Mouse (Mus musculus) intestine, postnatal 0 days (tissue): ENCODE results near the gene Diras1. TPM values are rescaled to one million over a fixed set of nuclear protein-coding genes. Genes with fewer than 3 reads are reported as not detected.
A peak's percentile ranks its signal among the peaks of the same experiment; 100 is the strongest.
"Not testable (repeated sequence)": the region's sequence is repeated elsewhere in the genome, so short reads cannot be mapped to it uniquely, and the experiment has no call there.

Experiments
- ATAC-seq: fragments of 200-750 bp; cut with Nextera tagmentation; 2 replicates; pipeline ENCODE4 v1.8.0; 2017; ENCODE audit warnings: mild to moderate bottlenecking, moderate TSS enrichment, moderate library complexity
- H3K27ac ChIP-seq: fragments of 300-500 bp; sonication (generic); 2 replicates; pipeline ENCODE4 v1.5.1; 2014; ENCODE audit warnings: mild to moderate bottlenecking, low read depth, low read length, moderate library complexity
- H3K27me3 ChIP-seq: fragments of 300-500 bp; sonication (generic); replicated peaks from 2 replicates; pipeline ENCODE4 v1.6.1; 2014; ENCODE audit warnings: low read length, mixed read lengths; ENCODE audit not compliant: control insufficient read depth, insufficient read depth
- H3K36me3 ChIP-seq: fragments of 300-500 bp; sonication (generic); 2 replicates; pipeline ENCODE4 v1.6.1; 2014; ENCODE audit warnings: mild to moderate bottlenecking, moderate library complexity; ENCODE audit not compliant: control insufficient read depth, insufficient read depth
- H3K4me1 ChIP-seq: fragments of 300-500 bp; sonication (generic); replicated peaks from 2 replicates; pipeline ENCODE4 v1.6.1; 2014; ENCODE audit warnings: antibody characterized with exemption, low read length, mixed read lengths; ENCODE audit not compliant: control insufficient read depth, insufficient read depth
- H3K4me2 ChIP-seq: fragments of 300-500 bp; sonication (generic); replicated peaks from 2 replicates; pipeline ENCODE4 v1.6.1; 2014; ENCODE audit warnings: low read depth, mild to moderate bottlenecking, moderate library complexity
- H3K4me3 ChIP-seq: fragments of 300-500 bp; sonication (generic); 2 replicates; pipeline ENCODE4 v1.5.1; 2014; ENCODE audit warnings: low read depth, low read length
- H3K9ac ChIP-seq: fragments of 300-500 bp; sonication (generic); 2 replicates; pipeline ENCODE4 v1.6.1; 2014; ENCODE audit warnings: mild to moderate bottlenecking, low read depth, low read length
- H3K9me3 ChIP-seq: fragments of 300-500 bp; sonication (generic); 2 replicates; pipeline ENCODE4 v1.6.1; 2016; ENCODE audit warnings: mixed run types; ENCODE audit not compliant: control insufficient read depth
- CTCF ChIP-seq: sonication (generic); IDR thresholded peaks from 2 replicates; pipeline ENCODE4 v1.5.1; 2016; ENCODE audit warnings: low read depth, mild to moderate bottlenecking, control low read depth, antibody characterized with exemption, moderate library complexity
- whole genome bisulfite sequencing: fragments of 180-500 bp; shearing (Covaris S2); extraction: QIAGEN DNeasy Blood & Tissue Kit; methylation state at CpG from one replicate; pipeline ENCODE4 v1.1.7; 2014; 5-methylcytosine and 5-hydroxymethylcytosine counted together
- polyA plus RNA-seq: library from polyadenylated mRNA; unstranded; fragments of >200 nt; fragmentation: Nextera tagmentation; extraction: Ambion mirVana; gene quantifications from 2 replicates; pipeline ENCODE4 v1.2.1, GENCODE M21; 2015

Diras1 gene
- polyA plus RNA-seq, 1 experiment from 2014 or later, result 0.91 TPM

DNA sequence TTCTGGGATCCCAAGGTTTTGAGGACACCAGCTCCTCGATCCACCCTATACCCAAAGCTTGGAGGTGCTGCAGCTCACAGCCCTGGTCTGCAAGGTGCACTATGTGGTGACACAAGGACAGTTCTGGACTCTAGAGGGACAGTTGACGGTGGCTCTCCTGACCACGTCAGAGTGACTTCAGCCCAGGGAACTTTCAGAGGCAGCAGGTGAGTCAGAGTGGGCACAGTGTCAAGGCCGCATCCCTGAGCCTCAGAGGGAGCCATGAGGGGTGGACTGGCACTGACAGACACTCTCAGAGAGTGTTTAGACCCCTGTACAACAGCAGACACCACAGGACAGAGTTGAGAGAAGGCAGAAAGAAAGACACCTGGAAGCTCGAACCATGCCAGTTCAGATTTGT, 27.1 kb upstream of the Diras1 start:
- no peak overlapping the region for H3K4me3 ChIP-seq
- H3K9ac ChIP-seq, result no peak overlapping the region
- peaks cover 49% of the 10 kb centered on the region for H3K36me3 ChIP-seq
- no peak for ATAC-seq
- no peak overlapping the region for H3K4me2 ChIP-seq
- no peaks in the 10 kb centered on the region for H3K27me3 ChIP-seq
- no peaks in the 10 kb centered on the region for H3K9me3 ChIP-seq
- H3K27ac ChIP-seq, result no peak overlapping the region
- no peak for TF ChIP-seq CTCF
- WGBS, result 92% methylated on average over 5 of the region's 5 CpGs
- H3K4me1 ChIP-seq, result no peaks in the 10 kb centered on the region

DNA sequence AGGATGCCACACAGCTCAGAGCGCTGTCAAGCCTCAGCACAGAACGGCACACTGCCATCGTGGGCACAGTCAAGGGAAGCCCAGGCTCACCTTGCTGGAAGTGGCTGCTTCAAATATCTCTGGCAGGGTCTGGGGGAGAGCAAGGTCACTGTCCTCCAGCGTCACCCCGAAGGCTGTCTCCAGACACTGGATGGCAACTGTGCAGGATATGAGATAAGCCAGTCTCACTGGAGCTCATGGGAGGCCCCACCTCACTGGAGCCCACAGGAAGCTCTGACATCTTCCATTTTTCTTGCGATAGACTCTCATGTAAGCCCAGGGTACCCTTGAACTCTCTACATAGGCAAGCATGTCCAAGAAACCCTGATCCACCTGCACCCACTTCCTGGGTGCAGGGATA, 25.7 kb upstream of the Diras1 start:
- no peaks in the 10 kb centered on the region for H3K27me3 ChIP-seq
- H3K9me3 ChIP-seq, result no peaks in the 10 kb centered on the region
- WGBS, result 96% methylated on average over 6 of the region's 6 CpGs
- 0 out of 2 replicates have a peak overlapping the region, but pooled peaks have one; percentile 3 for H3K27ac ChIP-seq
- H3K4me2 ChIP-seq, result no peak overlapping the region
- TF ChIP-seq CTCF, result no peak
- H3K9ac ChIP-seq, result no peak overlapping the region
- H3K4me3 ChIP-seq, result no peak overlapping the region
- H3K4me1 ChIP-seq, result no peaks in the 10 kb centered on the region
- H3K36me3 ChIP-seq, result peaks cover 63% of the 10 kb centered on the region
- ATAC-seq, result no peak

- no peaks in the 10 kb centered on the region for H3K4me1 ChIP-seq
- WGBS, result 87% methylated on average over 4 of the region's 4 CpGs
- ATAC-seq, result no peak
- no peak overlapping the region for H3K4me3 ChIP-seq
- H3K27me3 ChIP-seq, result no peaks in the 10 kb centered on the region
- TF ChIP-seq CTCF, result peak; percentile 61
- no peak overlapping the region for H3K9ac ChIP-seq
- H3K27ac ChIP-seq, result no peak overlapping the region
- no peaks in the 10 kb centered on the region for H3K9me3 ChIP-seq
- no peak overlapping the region for H3K4me2 ChIP-seq
- peaks cover 68% of the 10 kb centered on the region for H3K36me3 ChIP-seq
Measured at GRCm38 (mm10) chr10:81050645-81051044, 25.2 kb upstream of the Diras1 start.

DNA sequence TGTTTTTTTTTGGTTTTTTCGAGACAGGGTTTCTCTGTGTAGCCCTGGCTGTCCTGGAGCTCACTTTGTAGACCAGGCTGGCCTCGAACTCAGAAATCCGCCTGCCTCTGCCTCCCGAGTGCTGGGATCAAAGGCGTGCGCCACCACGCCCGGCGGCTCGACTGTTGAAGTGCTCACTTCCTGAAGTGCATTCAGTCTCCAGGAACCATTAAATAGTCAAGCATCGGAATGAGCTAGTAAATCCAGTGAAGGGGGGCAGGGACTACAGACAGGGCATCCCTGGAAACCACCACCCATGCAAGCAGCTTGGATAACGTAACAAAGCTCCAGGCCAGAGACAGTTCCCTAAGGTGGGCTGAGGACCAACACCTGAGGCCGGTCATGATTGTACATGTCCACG, 19.8 kb upstream of the Diras1 start:
- not testable (repeated sequence) for H3K4me1 ChIP-seq, H3K27me3 ChIP-seq, H3K4me3 ChIP-seq, ATAC-seq, H3K9ac ChIP-seq, H3K27ac ChIP-seq, H3K4me2 ChIP-seq, H3K9me3 ChIP-seq
- H3K36me3 ChIP-seq, result peaks cover 74% of the 10 kb centered on the region
- WGBS, result 87% methylated on average over 14 of the region's 14 CpGs

- no peak overlapping the region for H3K9ac ChIP-seq
- H3K4me2 ChIP-seq, result no peak overlapping the region
- no peak for ATAC-seq
- no peaks in the 10 kb centered on the region for H3K9me3 ChIP-seq
- peak; percentile 90 for TF ChIP-seq CTCF
- H3K27me3 ChIP-seq, result no peaks in the 10 kb centered on the region
- WGBS, result 31% methylated on average over 13 of the region's 13 CpGs
- H3K36me3 ChIP-seq, result peaks cover 39% of the 10 kb centered on the region
- H3K27ac ChIP-seq, result no peak overlapping the region
- no peaks in the 10 kb centered on the region for H3K4me1 ChIP-seq
- H3K4me3 ChIP-seq, result no peak overlapping the region
Measured at GRCm38 (mm10) chr10:81041458-81042175, 16.2 kb upstream of the Diras1 start.

DNA sequence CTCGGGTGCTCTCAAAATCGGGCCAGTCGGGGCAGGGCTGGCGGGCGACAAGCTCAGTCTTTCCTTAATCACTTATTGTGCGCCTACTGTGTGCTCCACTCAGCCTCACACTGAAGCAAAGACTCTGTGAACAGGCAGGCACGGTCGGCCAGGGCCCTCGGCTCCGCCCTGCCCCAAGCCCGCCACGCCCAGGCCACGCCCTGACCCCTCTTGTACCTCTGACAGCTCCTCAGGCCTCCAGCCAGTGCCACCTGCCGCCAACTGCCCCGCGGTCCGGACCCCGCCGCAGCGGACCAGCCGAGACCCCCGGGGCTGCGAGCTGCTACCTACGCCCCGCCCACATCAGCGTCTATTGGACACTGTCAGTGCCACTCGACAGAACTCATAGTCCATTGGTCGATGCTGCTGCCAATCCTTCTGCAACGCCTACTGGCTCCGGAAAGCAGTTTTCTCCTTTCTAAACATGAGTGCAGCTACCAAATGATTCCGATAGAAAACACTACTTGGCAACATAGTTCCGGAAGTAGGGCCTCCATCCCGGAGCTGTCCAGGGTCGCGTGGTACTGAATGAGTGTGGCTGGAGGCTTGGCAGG, 11.6 kb upstream of the Diras1 start, which contains the start of gene Slc39a3:
Slc39a3 (minus strand) TSS at position 439 of the 593 bp plus-strand sequence.
- WGBS, result under 1% methylated on average over 35 of the region's 35 CpGs
- H3K27ac ChIP-seq, result no peak within 1 kb of the TSS
- H3K4me3 ChIP-seq, result peak within 1 kb of the TSS; percentile 73
- peak; percentile 96 for ATAC-seq
- no peaks in the 10 kb centered on the region for H3K4me1 ChIP-seq
- 0 out of 2 replicates have a peak, but pooled peaks have one; percentile 5 for TF ChIP-seq CTCF
- peaks cover 17% of the 10 kb centered on the region; the same call in 1 of the 2 replicates for H3K36me3 ChIP-seq
- no peaks in the 10 kb centered on the region for H3K9me3 ChIP-seq
- peak within 1 kb of the TSS; percentile 76 for H3K4me2 ChIP-seq
- H3K9ac ChIP-seq, result peak within 1 kb of the TSS; percentile 63
- no peaks in the 10 kb centered on the region for H3K27me3 ChIP-seq
